Mouse (Mus musculus) erythroid progenitor cell, adult 5-6 weeks (primary cell): ENCODE results near the gene Cmtm4. TPM values are rescaled to one million over a fixed set of nuclear protein-coding genes. Genes with fewer than 3 reads are reported as not detected.

Source experiments
- ATAC-seq: replicated peaks from 2 replicates; pipeline ENCODE4 v1.8.0; 2016; ENCODE audit warnings: moderate number of reproducible peaks, mild to moderate bottlenecking, moderate TSS enrichment, inconsistent platforms; ENCODE audit not compliant: poor library complexity, low FRiP score, severe bottlenecking
- total RNA-seq, 2 experiments: library from RNA; stranded (forward) in 1 of 2; stranded (reverse) in 1 of 2; fragments of 150-400 nt in 1 of 2; fragments of 186-747, 209-891 nt in 1 of 2; gene quantifications; 2 replicates each; pipeline versions ENCODE4 v1.2.3 to v1.2.4; 2015 to 2017; ENCODE audit warnings: low replicate concordance in 2 of 2

The Cmtm4 gene
- total RNA-seq, 2 experiments from 2014 or later: under 0.01 TPM; not detected in 1

- ATAC-seq: no peak
Observed at GRCm38 (mm10) chr8:104380269-104380668, 15.3 kb downstream of the Cmtm4 start.

GRCm38 (mm10) chr8:104379301-104379836 is 16.2 kb downstream of the Cmtm4 start:
- no peak for ATAC-seq

- ATAC-seq: no peak
Observed at GRCm38 (mm10) chr8:104376669-104377068, 18.9 kb downstream of the Cmtm4 start.

GRCm38 (mm10) chr8:104375959-104376358 is 19.6 kb downstream of the Cmtm4 start:
- ATAC-seq: no peak

- no peak for ATAC-seq
Observed at GRCm38 (mm10) chr8:104374864-104375846, 20.5 kb downstream of the Cmtm4 start.

- no peak for ATAC-seq
Observed at GRCm38 (mm10) chr8:104374269-104374668, 21.3 kb downstream of the Cmtm4 start.

- no peak for ATAC-seq
Observed at GRCm38 (mm10) chr8:104373779-104374178, 21.8 kb downstream of the Cmtm4 start.

- no peak for ATAC-seq
Observed at GRCm38 (mm10) chr8:104371121-104371520, 24.5 kb downstream of the Cmtm4 start.

- no peak for ATAC-seq
Observed at GRCm38 (mm10) chr8:104370071-104370470, 25.5 kb downstream of the Cmtm4 start.

- no peak for ATAC-seq
Observed at GRCm38 (mm10) chr8:104369591-104369990, 26.0 kb downstream of the Cmtm4 start.

- no peak for ATAC-seq
Observed at GRCm38 (mm10) chr8:104367398-104367797, 28.2 kb downstream of the Cmtm4 start.

GRCm38 (mm10) chr8:104365695-104366094 is 29.9 kb downstream of the Cmtm4 start:
- no peak for ATAC-seq

- ATAC-seq: no peak
Observed at GRCm38 (mm10) chr8:104359778-104360456, 35.7 kb downstream of the Cmtm4 start.

GRCm38 (mm10) chr8:104358637-104359036 is 37.0 kb downstream of the Cmtm4 start:
- ATAC-seq: no peak

GRCm38 (mm10) chr8:104354504-104354903 is 41.1 kb downstream of the Cmtm4 start:
- no peak for ATAC-seq

GRCm38 (mm10) chr8:104353186-104353585 is 42.4 kb downstream of the Cmtm4 start:
- no peak for ATAC-seq

GRCm38 (mm10) chr8:104350047-104350446 is 45.6 kb downstream of the Cmtm4 start:
- ATAC-seq: no peak

- no peak for ATAC-seq
Observed at GRCm38 (mm10) chr8:104348971-104349370, 46.6 kb downstream of the Cmtm4 start.

- no peak for ATAC-seq
Observed at GRCm38 (mm10) chr8:104346706-104347105, 48.9 kb downstream of the Cmtm4 start.

- ATAC-seq: no peak
Observed at GRCm38 (mm10) chr8:104344622-104345021, 51.0 kb downstream of the Cmtm4 start.

- ATAC-seq: peak; percentile 76
Observed at GRCm38 (mm10) chr8:104343957-104344356, 51.6 kb downstream of the Cmtm4 start.
